Mouse (Mus musculus) G1E (cell line): Measurements from ENCODE around the gene Nckap1l. TPM values are rescaled to one million over a fixed set of nuclear protein-coding genes. Genes with fewer than 3 reads are reported as not detected.

Source experiments
- ATAC-seq: 2 replicates; pipeline ENCODE4 v1.8.0; 2016; ENCODE audit warnings: mild to moderate bottlenecking; ENCODE audit not compliant: insufficient number of reproducible peaks, poor library complexity, low FRiP score, severe bottlenecking; ENCODE audit errors: extremely low read depth
- DNase-seq: peaks from one replicate; pipeline ENCODE4 v3.0.0; 2012; ENCODE audit warnings: low spot score
- H3K27me3 ChIP-seq: 2 replicates; pipeline ENCODE4 v1.6.1; 2012; ENCODE audit warnings: mild to moderate bottlenecking, low read length, inconsistent platforms; ENCODE audit not compliant: insufficient read depth
- H3K36me3 ChIP-seq: replicated peaks from 2 replicates; pipeline ENCODE3; 2012; ENCODE audit warnings: mild to moderate bottlenecking, inconsistent platforms
- H3K4me1 ChIP-seq: 2 replicates; pipeline ENCODE4 v1.6.1; 2012; ENCODE audit warnings: low read depth, low read length, inconsistent platforms, mixed read lengths; ENCODE audit not compliant: insufficient read depth
- H3K4me3 ChIP-seq: 2 replicates; pipeline ENCODE4 v1.5.1; 2012; ENCODE audit warnings: low read depth, mild to moderate bottlenecking, inconsistent platforms, low read length, moderate library complexity, mixed read lengths
- H3K9me3 ChIP-seq: replicated peaks from 2 replicates; pipeline ENCODE4 v1.6.1; 2012; ENCODE audit warnings: inconsistent platforms
- CTCF ChIP-seq: IDR thresholded peaks from 2 replicates; pipeline ENCODE4 v1.5.1; 2012; ENCODE audit warnings: low read depth, low read length, inconsistent platforms, mixed read lengths
- GATA1 ChIP-seq: IDR thresholded peaks from 2 replicates; pipeline ENCODE4 v1.6.1; 2012; ENCODE audit warnings: borderline replicate concordance, low read length, inconsistent platforms, mixed read lengths
- GATA2 ChIP-seq: IDR thresholded peaks from 2 replicates; pipeline ENCODE4 v1.6.1; 2012; ENCODE audit warnings: low read depth, low read length, inconsistent platforms, borderline replicate concordance
- POLR2AphosphoS5 ChIP-seq: IDR thresholded peaks from 2 replicates; pipeline ENCODE4 v1.6.1; 2012; ENCODE audit warnings: low read depth, low read length, inconsistent platforms; ENCODE audit not compliant: insufficient replicate concordance
- TAL1 ChIP-seq: conservative IDR thresholded peaks from 2 replicates; pipeline ENCODE4 v1.6.1; 2012; ENCODE audit warnings: low read depth, low read length, inconsistent platforms, mixed read lengths
- polyA plus RNA-seq: library from polyadenylated mRNA; stranded (reverse); fragments of >175 nt; gene quantifications from 2 replicates; pipeline ENCODE4 v1.2.3, GENCODE M21; 2012
- total RNA-seq, 2 experiments: library from RNA; stranded (forward) in 1 of 2; stranded (reverse) in 1 of 2; fragments of 200-1000 nt in 1 of 2; fragments of >200 nt in 1 of 2; fragmentation: Nextera tagmentation in 1 of 2; gene quantifications; 2 replicates each; pipeline ENCODE4 v1.2.3; 2014 to 2017

The Nckap1l gene
- total and polyA plus RNA-seq, 3 experiments = 3.9 to 21.1 (median 12.6) TPM

DNA sequence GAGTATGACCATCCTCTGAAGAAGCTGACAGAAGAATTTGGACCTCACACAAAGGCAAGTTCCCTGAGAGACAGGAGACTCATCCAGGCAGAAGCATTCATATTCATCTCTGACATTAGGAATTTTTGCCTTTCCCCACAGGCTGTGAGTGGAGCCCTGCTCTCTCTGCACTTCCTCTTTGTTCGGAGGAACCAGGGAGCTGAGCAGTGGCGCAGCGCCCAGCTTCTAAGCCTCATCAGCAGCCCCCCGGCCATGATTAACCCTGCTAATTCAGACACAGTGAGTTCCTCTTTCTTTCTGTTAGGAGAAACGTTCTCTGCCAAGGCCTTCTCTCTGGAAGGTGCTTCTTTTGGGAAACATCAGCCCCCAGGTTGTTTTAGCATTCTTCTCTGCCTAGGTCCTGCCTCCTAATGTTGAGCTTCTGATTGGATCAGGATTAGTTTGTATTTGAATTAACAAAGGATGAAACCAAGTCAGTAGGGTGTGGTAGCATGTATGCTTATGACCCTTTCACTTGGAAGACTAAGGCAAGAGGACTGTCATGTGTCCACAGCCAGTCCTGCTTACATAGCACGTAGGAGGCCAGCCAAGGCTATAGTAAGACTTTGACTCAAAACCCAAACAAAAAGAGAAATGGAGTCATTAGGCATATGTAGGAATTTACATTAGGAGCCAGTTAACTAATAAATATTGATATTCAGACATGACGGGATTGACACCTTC is 9.1 kb downstream of the Nckap1l start:
- TF ChIP-seq GATA2 = no peak
- no peak for TF ChIP-seq POLR2AphosphoS5
- TF ChIP-seq TAL1 = no peak
- TF ChIP-seq GATA1 = no peak
- TF ChIP-seq CTCF = no peak
- no peaks in the 10 kb centered on the region for H3K27me3 ChIP-seq
- ATAC-seq (no peak), DNase-seq (no peak)
- peaks cover 28% of the 10 kb centered on the region for H3K36me3 ChIP-seq
- no peaks in the 10 kb centered on the region for H3K9me3 ChIP-seq
- no peaks in the 10 kb centered on the region for H3K4me1 ChIP-seq
- no peak overlapping the region for H3K4me3 ChIP-seq

DNA sequence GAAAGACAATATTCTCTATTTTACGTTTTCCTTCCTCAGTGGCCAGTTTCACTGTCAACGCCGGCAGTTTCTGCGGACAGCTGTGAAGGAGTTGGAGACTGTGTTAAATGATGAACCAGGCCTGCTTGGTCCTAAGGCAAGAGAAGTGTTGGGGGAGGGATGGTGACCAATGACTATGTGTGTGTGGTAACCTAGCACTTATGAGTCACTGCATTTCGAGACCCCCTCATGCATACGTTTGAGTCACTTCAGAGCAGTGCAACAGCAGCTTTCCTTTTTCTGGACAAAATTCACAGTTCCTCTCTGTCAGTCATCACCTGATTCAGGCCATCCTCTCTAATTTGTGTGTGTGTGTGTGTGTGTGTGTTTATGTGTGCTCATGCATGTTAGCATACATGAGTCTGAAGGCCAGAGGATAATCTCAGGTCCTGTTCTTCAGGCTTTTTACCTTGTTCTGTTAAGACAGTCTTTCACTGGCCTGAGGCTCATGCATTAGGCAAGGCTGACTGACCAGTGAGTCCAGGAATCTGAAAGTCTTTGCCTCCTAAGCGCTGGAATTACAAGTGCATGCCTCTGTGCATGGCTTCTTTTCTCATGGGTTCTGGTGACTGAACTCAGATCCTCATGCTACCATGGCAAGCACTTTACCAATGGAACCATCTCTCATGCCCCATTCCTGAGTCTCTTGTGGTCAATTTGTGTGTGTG is 18.0 kb downstream of the Nckap1l start:
- Histone ChIP-seq H3K4me1 (no peaks in the 10 kb centered on the region), H3K27me3 (peaks cover 2% of the 10 kb centered on the region; the same call in 1 of the 2 replicates), H3K9me3 (no peaks in the 10 kb centered on the region), H3K36me3 (peaks cover 39% of the 10 kb centered on the region), H3K4me3 (no peak overlapping the region)
- ATAC-seq = no peak
- DNase-seq = no peak
- TF ChIP-seq POLR2AphosphoS5 (no peak), GATA1 (no peak), TAL1 (no peak), CTCF (no peak), GATA2 (no peak)

DNA sequence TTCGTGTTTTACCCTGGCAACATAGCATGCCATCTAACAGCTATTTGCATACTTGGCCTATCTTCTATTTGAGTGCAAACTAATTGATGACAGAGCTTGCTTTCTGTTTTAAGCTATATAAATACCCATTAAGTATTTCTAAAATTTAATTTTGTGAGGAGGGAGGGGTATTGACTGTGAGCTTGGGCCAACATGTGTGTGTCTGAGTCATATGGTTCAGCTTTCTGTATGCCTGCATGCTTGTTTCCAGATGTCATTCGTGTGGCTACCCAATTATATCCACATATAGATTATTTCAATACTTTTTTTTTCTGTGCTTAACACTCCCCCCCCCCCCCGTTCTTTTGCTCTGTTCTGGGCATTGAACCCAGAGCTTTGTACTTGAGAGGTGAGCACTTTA is 18.7 kb downstream of the Nckap1l start:
- H3K4me1 ChIP-seq = no peaks in the 10 kb centered on the region
- peaks cover 2% of the 10 kb centered on the region; the same call in 1 of the 2 replicates for H3K27me3 ChIP-seq
- H3K36me3 ChIP-seq = peaks cover 36% of the 10 kb centered on the region
- ATAC-seq = no peak
- no peak for DNase-seq
- TF ChIP-seq TAL1 (no peak), POLR2AphosphoS5 (no peak), GATA1 (no peak), GATA2 (no peak), CTCF (no peak)
- no peaks in the 10 kb centered on the region for H3K9me3 ChIP-seq
- no peak overlapping the region for H3K4me3 ChIP-seq

DNA sequence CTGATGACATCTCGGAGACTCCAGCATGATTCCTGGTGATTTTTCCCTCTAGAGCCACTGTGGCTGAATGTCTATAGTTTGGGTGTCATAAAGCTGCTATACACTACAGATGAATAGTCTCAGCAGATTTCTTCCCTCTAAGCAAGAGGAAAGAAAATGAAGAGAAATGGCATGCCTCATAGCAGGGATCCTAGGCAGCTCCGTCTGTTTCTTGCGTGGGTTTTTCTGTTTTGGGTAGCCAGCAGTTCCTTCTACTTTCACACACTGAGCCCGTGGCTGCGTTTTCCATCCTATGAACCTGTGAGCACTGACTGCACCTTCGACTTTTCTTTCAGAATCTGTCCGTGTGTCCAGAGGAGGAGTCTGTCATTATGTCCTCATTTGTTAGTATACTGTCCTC is 19.6 kb downstream of the Nckap1l start:
- no peaks in the 10 kb centered on the region for H3K4me1 ChIP-seq
- ATAC-seq = no peak
- no peaks in the 10 kb centered on the region for H3K9me3 ChIP-seq
- no peak for TF ChIP-seq GATA1
- TF ChIP-seq POLR2AphosphoS5 = no peak
- no peak for TF ChIP-seq CTCF
- no peak for TF ChIP-seq TAL1
- no peak for TF ChIP-seq GATA2
- H3K36me3 ChIP-seq = peaks cover 40% of the 10 kb centered on the region
- DNase-seq = no peak
- H3K27me3 ChIP-seq = peaks cover 5% of the 10 kb centered on the region; the same call in 1 of the 2 replicates
- H3K4me3 ChIP-seq = no peak overlapping the region

DNA sequence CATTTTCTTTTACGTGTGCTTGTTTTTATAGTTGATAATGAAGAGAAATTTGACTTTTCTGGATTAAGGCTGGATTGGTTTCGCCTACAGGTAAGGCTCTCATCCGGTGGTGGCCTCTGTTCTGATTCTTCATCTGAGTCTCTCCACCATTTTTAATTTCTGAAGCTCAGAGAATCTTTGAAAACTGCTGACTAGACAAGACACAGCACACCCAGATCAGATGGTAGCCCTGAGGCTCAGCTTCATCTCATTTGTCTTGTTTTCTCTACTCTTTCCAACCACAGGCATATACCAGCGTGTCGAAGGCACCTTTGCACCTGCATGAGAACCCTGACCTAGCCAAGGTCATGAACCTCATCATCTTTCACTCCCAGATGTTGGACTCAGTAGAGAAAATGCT is 20.2 kb downstream of the Nckap1l start:
- DNase-seq (no peak), ATAC-seq (no peak)
- no peaks in the 10 kb centered on the region for H3K4me1 ChIP-seq
- H3K4me3 ChIP-seq = no peak overlapping the region
- no peak for TF ChIP-seq GATA1
- no peak for TF ChIP-seq TAL1
- no peak for TF ChIP-seq GATA2
- no peak for TF ChIP-seq CTCF
- no peak for TF ChIP-seq POLR2AphosphoS5
- H3K36me3 ChIP-seq = peaks cover 45% of the 10 kb centered on the region
- no peaks in the 10 kb centered on the region for H3K9me3 ChIP-seq
- peaks cover 6% of the 10 kb centered on the region; the same call in 1 of the 2 replicates for H3K27me3 ChIP-seq

DNA sequence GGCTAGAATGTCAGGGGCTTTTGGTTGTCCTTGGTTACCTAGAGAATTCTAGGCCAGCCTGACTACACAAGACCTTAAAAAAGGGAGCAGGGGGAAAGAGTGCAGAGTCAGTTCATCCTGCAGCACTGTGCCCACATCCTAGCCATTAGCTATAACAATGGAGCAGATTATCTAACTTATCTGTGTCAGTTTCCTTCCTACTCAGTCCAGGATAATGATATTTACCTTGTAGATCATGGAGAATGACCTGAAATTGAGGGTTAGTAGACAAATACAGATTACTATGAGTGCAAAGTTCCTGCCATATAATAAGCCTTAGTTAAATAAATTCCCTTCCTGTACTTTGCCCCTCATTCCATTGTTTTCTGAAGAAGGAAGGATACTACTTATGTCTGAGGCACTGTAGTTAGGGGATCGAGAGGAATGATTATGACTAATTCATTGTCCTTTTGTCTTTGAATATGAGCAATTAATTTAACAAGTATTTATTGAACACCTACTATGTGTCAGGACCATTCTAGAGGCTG is 25.5 kb downstream of the Nckap1l start:
- no peak for DNase-seq
- Histone ChIP-seq H3K36me3 (peaks cover 36% of the 10 kb centered on the region), H3K27me3 (peaks cover 4% of the 10 kb centered on the region; the same call in 1 of the 2 replicates), H3K4me1 (no peaks in the 10 kb centered on the region), H3K9me3 (no peaks in the 10 kb centered on the region), H3K4me3 (no peak overlapping the region)
- ATAC-seq = no peak
- TF ChIP-seq GATA1 (no peak), CTCF (no peak), GATA2 (no peak)
